Mouse (Mus musculus) right cerebral cortex, adult 2 months (tissue): ENCODE data around the gene Nxph4.

Experiments used
- DNase-seq, 2 experiments: peaks; one replicate each; pipeline ENCODE4 v3.0.0; 2021 to 2022; ENCODE audit warnings: low spot score in 2 of 2

The Nxph4 gene

DNA sequence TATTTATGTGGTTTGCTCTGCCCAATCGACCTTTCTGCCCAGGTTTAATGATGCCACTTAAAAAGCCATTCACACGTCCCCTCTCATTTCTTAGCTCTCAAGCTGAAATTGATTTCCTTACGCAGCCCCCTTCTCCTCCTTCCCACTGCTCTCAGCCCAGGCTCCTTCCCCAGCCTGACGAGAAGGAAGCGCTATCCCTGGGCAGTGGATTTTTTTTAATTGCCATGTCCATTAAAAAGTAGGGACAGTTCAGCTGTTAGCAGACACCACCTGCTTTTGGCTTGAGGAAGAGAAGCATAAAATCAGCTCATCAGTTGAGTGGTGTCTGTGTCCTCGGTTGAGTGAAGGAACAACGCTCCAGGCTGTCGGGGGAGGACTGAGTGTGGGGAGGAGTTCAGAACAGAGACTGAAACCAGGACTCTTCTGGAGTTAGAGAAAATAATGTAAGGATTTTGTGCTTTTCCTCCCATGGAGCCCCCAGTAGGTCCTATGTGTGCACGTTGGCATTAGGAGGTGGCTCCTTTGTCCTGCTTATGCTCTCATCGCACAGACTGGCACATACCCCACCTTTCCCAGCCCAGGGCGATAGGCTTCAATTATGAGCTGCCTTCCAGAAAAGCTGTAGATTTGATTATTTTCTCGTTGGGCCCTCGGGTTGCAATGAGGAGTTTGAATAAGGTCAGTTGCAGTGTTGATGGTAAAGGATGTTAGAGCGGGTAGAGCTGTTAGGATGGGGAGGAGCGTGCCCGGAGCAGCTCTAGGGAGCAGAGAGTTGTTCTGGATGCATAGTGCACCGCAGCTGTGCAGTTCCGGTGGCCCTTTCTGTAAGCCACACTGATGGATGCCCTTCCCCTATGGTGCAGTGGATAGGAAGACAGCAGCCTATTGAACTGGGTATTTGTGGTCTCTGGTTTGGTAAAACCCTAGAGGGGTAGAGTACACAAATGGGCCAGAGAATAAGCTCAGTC is 43.9 kb downstream of the Nxph4 start:
- DNase-seq, result no peak

DNA sequence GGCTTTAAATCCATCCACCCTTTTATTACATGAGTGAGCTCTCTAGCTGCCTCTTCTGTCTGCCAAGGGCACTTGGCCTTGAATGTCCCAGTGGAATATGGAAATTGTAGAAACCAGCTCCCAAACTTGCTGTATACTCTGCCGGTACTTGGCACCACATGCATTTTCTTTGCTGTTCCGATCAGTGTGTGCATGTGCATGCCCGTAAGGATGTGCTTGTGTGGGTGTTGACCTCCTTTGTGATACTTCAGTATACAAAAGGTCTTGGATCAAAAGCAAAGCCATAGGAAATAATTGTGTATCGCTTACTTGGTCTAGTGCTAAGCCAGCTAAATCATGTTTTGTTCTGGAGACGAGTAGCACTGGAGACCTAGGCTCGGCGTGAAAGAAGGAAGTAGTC is 45.5 kb downstream of the Nxph4 start:
- DNase-seq, result no peak

- DNase-seq, result no peak
Measured at GRCm38 (mm10) chr10:127485235-127485634, 49.1 kb downstream of the Nxph4 start.

DNA sequence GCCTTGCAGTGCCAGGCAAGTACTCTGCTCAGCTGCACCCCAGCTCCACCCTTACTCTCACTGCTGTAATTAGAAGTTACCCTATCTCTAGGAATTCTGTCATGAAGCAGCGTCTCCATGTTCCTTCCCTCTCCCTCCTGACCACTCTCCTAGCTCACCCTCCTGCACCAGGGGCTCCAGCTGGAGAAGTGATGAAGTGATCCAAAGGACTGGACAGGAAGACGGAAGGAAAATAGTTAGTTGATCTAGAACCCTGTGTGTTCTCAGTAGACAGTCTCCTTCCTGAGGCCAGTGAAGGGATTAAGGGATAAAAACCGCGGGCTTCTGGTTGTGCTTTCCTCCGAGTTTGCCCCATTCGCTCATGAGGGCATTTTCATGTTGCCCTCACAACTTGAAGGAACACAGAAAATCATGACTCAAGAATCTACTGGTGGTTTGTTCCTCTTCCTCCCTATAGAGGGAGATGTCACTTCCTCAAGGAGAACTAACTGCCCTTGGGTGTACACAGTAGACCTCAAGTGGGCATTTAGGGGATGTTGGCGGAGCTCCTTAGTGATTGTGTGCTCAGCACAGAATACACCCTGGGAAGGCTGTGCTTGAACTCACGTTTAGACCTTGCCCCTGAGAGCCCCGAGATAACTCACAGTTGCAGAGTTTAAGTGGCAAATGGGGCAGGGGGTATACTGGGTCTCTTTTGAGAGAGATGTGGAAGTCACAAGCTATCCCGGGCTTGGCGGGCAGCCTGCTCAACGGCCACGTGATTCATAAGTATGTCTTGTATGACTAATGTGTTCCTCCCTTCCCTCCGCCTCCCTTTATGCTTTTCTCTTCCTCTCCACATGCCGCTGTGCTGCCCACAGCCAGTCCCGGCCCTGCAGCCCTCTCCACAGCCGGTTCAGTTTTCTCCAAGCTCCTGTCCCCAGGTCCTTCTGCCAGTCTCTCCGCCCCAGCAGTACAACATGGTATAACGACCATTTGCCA is 53.2 kb downstream of the Nxph4 start:
- peak; percentile 70 to 77 for DNase-seq

DNA sequence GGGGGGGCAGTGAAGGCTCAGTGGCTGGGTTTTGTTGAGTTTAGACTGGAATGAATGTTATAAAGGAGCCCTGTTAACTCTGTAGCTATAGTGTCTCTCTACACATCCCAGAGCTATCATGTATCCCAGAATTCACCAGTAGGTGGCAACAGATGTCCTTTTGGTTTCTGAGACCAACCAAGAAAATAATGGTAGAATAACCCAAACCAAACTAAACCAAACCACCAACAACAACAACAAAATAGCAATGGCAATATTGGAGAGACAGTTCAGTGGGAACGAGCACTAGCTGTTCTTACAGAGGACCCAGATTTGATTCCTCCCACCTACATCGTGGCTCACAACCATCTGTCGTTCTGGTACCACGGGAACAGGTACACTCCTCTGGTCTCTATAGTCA is 55.2 kb downstream of the Nxph4 start:
- peak in 1 of 2 experiments; percentile 46 for DNase-seq

- DNase-seq, result no peak
Measured at GRCm38 (mm10) chr10:127477301-127477700, 57.1 kb downstream of the Nxph4 start.

DNA sequence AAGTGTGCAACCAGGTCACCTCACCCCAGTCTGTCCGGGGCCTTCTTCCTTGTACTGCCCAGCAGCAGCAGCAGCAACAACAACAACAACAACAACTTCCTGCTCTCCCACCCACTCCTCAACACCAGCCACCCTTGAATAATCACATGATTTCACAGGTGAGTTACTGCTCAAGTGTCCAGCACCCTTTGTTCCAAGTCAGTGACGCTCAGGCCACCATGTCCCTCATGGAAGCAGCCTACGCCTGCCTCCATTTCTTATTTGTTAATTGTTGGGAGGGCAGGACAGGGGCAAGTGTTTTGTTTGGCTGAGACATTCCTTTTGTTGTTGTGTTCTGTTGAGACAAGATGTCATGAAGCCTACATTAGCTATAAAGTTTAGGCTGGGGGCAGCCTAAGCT is 57.8 kb downstream of the Nxph4 start:
- no peak for DNase-seq
